Mouse (Mus musculus): Measurements from ENCODE around the gene Slc7a10. TPM values are rescaled to one million over a fixed set of nuclear protein-coding genes. Genes with fewer than 3 reads are reported as not detected.
"Not testable (repeated sequence)": the region's sequence is repeated elsewhere in the genome, so short reads cannot be mapped to it uniquely, and the experiment has no call there.

The Slc7a10 gene
- total RNA-seq, 2 experiments from 2014 or later, result 0.75 to 1.9 TPM

- DNase-seq (ENCODE audit: low spot score), result peak; percentile 30
Measured at GRCm38 (mm10) chr7:35235308-35235707, 49.1 kb downstream of the Slc7a10 start.

- not testable (repeated sequence) for DNase-seq (ENCODE audit: low spot score)
Measured at GRCm38 (mm10) chr7:35237935-35238334, 51.8 kb downstream of the Slc7a10 start.

Other genes starting within 250 kb of the Slc7a10 start
- gene Cebpg, start 129.8 kb upstream of the Slc7a10 start, total RNA-seq (2021), result 10 to 100 TPM; 32.1 to 41.5 TPM
- gene Cebpa, start 67.1 kb upstream of the Slc7a10 start, total RNA-seq (2021), result 1 to 10 TPM; 3.6 to 6.7 TPM
- 1 to 10 TPM; 5.8 to 6.1 TPM for gene Lrp3, start 29.1 kb downstream of the Slc7a10 start, total RNA-seq (2021)
- 1 to 10 TPM; 7.0 to 7.6 TPM for gene Gpatch1, start 132.1 kb downstream of the Slc7a10 start, total RNA-seq (2021)
- gene Rhpn2, start 147.8 kb downstream of the Slc7a10 start, total RNA-seq (2021), result 1 to 10 TPM; 2.4 to 4.2 TPM
- 1 to 10 TPM in 1 of 2 experiments, under 1 TPM in 1; 0.97 to 1.1 TPM for gene Faap24, start 210.5 kb downstream of the Slc7a10 start, total RNA-seq (2021)
- 1 to 10 TPM; 4.6 to 5.6 TPM for gene Cep89, start 210.7 kb downstream of the Slc7a10 start, total RNA-seq (2021)